Mouse (Mus musculus) kidney, adult 9 months (tissue): ENCODE measurements around the gene Mtmr4.

Source experiments
- DNase-seq: peaks from one replicate; pipeline ENCODE4 v3.0.0; 2022

Mtmr4 gene

DNA sequence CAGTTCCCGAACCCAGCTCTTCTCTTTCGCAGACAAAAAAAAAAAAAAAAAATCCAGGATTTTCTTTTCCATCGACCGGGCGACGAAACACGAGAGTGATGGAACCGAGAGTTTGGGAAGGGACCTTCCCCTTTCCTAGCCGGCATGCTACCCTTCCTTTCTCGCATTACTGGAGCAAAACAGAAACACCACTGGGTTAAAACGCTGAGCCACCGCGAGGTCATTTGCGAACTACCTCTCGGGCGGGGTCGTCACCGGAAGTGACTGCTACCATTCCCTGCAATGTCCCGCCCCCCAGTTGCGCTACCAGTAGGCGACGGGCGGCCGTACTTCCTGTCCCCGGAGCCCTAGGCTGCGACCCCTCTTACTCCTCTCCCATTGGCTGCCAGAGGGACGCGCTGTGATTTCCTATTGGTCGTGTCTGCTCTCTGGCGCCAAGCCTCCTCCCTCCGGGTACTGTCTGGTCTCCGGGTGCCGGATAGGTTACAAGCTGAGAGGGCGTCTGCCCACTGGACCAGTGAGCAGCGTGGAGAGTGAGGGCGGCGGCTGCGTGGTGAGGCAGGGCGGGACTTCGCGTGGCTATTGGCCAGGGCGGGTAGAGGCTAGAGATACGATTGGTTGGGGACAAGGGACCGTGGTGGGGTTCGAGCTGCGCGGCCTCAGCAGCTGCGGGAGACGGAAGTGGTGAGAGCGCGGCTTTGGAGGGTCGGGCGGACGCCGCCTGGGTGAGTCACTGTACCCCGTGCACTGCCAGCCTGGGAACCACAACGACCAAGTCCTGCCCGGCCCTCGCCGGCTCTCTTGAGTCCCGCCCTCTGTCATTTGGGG lies at the start of gene Mtmr4:
Gene Mtmr4 (plus strand): TSS at position 637 of the 828 bp plus-strand sequence.
- DNase-seq, result peak; percentile 100

- DNase-seq, result no peak
These were observed 49.7 kb upstream of the Mtmr4 start for GRCm38 (mm10) chr11:87542285-87542684.

GRCm38 (mm10) chr11:87542906-87543305 lies 49.1 kb upstream of the Mtmr4 start:
- no peak for DNase-seq

DNA sequence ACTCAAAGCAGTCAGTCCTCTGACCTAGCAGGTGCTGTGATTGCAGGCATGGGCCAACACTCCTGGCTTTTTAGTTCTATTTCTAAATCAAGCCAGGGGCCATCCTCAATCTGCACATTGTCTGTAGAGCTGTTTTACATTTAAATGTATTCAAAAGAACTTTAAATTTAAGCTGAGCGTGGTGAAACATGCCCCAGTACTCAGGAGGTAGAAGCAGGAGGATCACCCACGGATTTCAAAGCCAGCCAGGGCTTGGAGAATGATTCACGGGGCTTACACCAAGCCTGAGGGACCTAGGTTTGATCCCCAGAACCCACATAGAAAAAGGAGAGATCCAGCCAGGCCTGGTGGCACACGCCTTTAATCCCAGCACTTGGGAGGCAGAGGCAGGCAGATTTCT lies 38.6 kb upstream of the Mtmr4 start:
- no peak for DNase-seq

- DNase-seq, result no peak
These were observed 37.6 kb upstream of the Mtmr4 start for GRCm38 (mm10) chr11:87554386-87554785.

GRCm38 (mm10) chr11:87555106-87555703 lies 36.8 kb upstream of the Mtmr4 start:
- DNase-seq, result no peak

GRCm38 (mm10) chr11:87561208-87561607 lies 30.8 kb upstream of the Mtmr4 start:
- DNase-seq, result no peak

GRCm38 (mm10) chr11:87566501-87566900 lies 25.5 kb upstream of the Mtmr4 start, which contains the start of gene Gm11492:
Gene Gm11492, plus strand, starts transcription at chr11:87566653.
- DNase-seq, result no peak

DNA sequence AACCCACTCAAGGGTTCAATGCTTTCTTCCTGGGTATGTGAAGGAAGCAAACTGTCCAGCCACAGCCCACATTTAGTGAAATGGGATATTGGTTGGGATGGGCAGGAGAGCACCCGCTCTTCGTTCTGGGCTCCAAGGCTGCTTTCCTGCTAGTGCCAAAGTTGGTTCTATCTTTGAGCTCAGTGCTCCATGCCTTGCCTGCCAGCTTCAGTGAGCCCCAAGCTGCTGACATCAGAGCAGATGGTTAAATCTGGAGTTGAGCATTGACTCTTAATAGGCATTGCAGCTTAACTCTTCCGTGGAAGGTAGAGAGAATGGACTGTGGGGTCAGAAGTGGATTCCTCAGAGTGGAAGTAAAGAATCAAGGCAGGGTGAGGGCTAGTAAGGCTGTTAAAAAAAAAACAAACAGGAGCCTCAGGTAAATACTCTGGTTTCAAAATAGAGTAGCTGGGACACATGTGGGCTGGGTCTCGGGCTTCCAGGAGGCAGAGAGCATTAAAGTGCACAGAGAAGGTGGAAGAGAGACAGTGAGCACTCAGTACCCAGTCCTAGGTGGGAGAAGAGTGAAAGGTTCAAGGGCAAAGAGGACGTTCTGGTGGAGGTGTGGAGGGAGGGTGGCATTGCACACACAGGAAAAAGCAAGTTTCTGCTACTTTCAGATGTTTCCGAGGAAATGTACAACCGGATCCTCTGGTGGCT lies 23.6 kb upstream of the Mtmr4 start, which contains the start of gene Sept4:
Gene Sept4 (plus strand): TSS at position 649 of the 699 bp plus-strand sequence.
- DNase-seq, result no peak

DNA sequence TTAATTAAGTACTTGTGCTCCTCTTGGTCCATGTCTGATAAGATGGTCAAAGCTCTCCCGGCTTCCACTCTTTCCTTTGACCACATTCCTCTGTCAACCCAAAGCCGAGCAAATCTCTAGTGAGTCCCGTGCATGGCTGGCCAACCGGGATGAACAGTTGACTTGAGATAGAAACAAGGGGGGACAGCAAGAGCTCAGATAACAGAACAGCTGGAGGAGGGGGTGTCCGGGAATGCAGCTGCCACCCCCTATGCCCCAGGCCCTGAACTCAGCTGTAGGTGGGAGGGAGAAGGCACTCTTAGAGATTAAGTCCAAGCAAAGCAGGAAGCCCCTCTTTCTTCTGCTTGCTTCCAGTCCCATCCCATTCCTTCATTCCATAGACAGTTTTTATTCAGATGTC lies 21.2 kb upstream of the Mtmr4 start:
- no peak for DNase-seq

DNA sequence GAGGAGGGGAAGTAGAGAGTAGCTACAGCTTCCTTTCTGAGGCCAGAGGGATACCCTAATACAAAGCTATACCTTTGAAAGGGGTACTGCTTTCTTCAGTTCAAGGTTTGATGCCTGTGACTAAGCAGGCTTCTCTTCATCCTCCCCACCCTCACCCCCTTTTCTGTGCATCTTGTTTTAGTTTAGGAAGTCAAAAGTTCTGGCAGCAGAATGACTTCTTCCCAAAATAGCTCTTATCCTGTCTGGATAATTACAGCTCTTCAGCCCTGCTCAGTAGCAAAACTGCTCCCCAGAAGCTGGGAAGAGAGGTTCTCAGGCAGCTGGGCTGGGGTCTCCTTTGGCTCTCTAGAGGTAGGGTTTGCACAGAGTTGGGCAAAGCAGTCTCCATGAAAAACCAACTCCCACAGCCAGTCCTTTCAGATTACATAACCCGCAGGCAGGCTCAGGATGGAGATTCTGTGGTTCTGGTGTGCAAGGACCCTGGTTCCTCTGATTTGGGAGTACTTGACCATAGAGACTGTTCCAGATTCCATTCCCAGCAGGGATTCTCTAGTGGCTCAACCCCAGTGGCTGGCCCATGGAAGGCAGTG lies 20.5 kb upstream of the Mtmr4 start:
- peak; percentile 17 for DNase-seq

GRCm38 (mm10) chr11:87573751-87574150 lies 18.2 kb upstream of the Mtmr4 start:
- no peak for DNase-seq

DNA sequence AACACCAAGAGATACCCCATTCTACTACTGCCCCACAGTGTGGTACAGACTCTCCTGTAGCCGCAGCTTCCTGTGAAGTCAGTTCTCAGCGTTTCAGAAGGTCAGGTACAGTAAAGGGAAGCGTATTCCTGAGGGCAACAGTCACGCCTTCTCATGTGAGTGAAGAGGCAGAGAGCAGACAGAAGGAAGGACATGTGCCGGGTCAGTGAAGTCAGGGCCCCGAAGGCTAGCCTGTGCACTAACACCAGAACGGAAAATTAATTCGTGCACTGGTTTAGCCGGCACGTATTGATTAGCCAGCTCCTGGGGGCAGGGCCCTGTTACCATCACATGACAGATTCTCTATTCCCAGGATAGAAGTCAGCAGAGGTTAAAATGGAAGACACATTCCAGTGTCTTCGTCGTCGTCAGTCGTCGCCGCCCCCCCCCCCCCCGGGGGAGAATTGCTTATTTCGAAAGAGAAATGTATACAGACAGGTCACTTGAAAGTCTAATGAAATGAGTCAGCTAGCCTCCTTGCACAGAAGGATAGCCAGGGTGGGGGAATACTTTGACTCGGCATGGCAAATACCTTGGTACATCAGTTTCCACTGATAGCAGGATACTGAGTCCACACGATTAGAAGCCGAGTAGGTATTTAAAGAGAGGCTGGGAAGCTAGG lies 17.3 kb upstream of the Mtmr4 start:
- DNase-seq, result peak; percentile 3

GRCm38 (mm10) chr11:87577601-87578248 lies 14.2 kb upstream of the Mtmr4 start:
- DNase-seq, result peak; percentile 51

DNA sequence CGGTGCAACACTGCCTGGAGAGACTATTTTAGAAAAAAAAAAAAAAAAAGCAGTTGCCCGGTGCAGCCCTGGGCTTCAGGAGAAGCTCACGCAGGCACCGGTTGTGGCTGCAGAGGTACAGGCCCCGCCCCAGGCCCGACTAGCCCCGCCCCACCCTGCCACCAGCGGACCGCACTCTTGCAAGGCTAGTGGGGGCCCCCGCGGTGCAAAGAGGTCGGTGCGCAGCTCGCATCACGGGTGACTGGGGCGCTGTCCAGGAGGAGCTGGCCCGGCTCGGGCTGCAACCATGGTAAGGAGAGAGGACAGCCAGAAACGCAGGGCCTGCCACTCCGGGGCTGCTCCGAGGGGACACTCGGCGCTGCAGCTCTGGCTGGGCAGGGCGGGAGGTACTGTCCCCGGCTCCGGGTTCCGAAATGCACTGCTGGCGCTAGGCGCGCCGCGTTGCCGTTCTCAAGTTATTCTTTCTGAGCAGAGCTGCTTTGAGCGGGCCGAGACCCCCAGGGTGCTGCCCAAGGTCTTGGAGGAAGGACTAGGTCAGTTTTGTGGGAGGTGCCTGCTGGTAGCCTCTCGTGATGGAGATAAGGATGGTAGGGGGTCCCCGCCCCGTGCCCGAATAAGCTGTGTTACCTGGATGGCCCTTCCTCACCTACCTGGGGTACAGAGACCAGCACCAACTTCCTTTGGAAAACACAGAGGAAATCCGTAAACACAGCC lies 13.6 kb upstream of the Mtmr4 start:
- peak; percentile 66 for DNase-seq

DNA sequence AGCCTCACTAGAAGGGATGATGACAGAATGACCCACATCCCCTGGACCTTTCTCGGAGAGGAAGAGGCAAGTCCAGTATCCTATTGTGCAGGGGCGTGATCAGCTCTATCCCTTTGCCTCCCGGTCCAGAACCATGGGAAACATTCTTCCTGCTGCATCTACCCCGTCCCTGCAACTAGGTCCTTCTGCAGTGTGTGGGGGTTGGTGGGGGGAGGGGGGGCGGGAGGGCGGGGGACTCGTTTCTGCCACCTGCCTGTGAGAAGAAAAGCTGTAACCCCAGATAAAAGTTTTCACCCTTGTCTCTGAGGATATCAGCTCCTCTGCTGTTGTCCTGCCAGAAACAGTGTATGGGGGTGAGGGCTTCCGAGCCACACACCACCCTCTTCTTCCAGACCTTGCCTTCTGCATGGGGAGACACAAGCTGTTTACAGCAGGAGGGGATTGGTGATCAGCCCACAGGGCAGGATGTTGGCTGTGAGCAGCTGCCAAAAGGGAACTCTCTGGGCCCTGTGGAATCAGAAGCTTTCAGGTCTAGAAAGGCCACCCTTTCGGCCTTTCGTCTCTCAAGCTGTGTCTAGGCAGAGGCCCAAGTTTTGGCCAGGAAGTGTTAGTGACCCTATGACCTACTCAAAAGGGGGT lies 12.9 kb upstream of the Mtmr4 start:
- DNase-seq, result peak; percentile 46

GRCm38 (mm10) chr11:87579713-87580112 lies 12.2 kb upstream of the Mtmr4 start:
- DNase-seq, result peak; percentile 9

- DNase-seq, result no peak
These were observed 11.3 kb upstream of the Mtmr4 start for GRCm38 (mm10) chr11:87580543-87581085.

DNA sequence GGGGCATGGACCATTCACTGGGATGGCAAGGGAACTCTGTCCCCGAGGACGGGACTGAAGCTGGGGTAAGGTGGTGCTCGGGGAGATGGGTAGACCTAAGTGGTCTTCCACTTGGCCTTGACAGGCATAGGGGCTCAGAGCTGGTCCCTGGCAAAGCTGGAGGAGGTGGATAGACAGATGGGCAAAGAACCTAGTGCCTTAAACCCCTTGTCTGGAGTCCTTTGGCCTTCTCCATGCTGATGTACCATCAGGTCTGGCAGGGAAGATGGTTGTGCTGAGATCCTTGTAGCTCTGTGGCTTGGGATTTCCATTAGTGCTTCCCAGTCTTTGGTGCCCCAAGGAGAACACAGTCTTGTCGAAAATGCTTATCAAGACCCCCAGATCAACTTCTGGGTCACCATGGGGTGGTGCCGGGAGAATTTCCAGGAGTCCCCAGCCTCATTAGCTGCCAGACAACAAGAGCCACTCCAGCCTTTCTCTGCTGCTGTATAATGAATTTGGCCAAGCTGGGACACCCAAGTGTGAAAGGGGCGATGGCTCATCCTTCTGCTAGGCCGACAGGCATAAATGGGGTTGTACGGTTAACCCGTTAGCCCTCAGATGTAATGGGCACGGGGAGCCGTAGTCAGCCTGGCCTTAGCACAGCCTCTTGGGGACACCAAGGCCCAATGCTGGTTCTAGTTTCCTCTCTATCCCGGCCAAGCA lies 10.6 kb upstream of the Mtmr4 start:
- no peak for DNase-seq
